Mouse (Mus musculus): ENCODE measurements at regions not wholly inside any gene's neighbourhood (a gene's known extent, or its start where the extent isn't known, plus 50 kb on each side); places are given as distances from the start of the nearest gene placed in this dataset.

GRCm38 (mm10) chr3:129386522-129386921 lies 54.0 kb upstream of the Enpep start:
- DNase-seq (ENCODE audit: low spot score in 2 of 2): no peak

GRCm38 (mm10) chr3:129390506-129390905 lies 58.0 kb upstream of the Enpep start:
- DNase-seq (ENCODE audit: low spot score in 2 of 2): no peak

GRCm38 (mm10) chr3:129391888-129392813 lies 59.6 kb upstream of the Enpep start:
- DNase-seq (ENCODE audit: low spot score in 2 of 2): no peak

- no peak for DNase-seq (ENCODE audit: low spot score in 2 of 2)
Measured at GRCm38 (mm10) chr3:129392814-129393804, 60.6 kb upstream of the Enpep start.

- no peak for DNase-seq (ENCODE audit: low spot score in 2 of 2)
Measured at GRCm38 (mm10) chr3:129397481-129397880, 65.0 kb upstream of the Enpep start.

DNA sequence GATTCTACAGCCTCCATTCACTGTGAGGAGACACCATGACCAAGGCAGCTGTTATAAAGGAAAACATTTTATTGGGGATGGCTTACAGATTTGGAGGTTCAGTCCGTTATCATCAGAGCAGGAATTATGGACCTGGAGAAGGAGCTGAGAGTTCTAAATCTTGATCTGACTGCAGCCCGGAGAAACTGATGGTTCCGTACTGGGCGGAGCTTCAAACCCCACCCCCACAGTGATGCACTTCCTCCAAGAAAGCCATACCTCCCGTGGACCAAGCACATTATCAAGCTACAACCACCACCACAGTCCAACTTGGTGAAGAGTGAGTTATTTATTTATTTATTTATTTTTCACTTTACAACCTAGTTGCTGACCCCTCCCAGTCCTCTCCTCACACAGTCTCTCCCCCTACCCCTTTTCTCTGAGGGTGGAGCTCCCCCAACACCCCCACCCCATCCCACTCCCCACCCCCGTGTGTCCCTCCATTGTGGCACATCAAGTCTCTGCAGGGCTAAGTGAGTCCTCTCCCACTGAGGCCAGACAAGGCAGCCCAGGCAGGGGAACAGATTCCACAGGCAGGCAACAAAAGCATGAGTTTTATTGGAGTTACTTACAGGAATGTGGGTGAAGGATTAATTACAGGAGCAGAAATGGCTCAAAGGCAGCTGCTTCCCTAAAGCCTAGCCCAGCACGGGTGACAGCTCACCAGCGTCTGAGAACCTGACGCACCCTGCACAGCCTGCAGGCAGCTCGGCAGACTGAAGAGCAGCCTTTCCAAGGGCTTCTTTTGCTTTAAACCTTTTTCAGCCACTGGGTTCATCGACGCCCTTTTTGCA lies 67.8 kb upstream of the Enpep start:
- no peak for DNase-seq (ENCODE audit: low spot score in 2 of 2)

GRCm38 (mm10) chr3:129411389-129412054 lies 79.0 kb upstream of the Enpep start:
- DNase-seq (ENCODE audit: low spot score in 2 of 2): no peak

DNA sequence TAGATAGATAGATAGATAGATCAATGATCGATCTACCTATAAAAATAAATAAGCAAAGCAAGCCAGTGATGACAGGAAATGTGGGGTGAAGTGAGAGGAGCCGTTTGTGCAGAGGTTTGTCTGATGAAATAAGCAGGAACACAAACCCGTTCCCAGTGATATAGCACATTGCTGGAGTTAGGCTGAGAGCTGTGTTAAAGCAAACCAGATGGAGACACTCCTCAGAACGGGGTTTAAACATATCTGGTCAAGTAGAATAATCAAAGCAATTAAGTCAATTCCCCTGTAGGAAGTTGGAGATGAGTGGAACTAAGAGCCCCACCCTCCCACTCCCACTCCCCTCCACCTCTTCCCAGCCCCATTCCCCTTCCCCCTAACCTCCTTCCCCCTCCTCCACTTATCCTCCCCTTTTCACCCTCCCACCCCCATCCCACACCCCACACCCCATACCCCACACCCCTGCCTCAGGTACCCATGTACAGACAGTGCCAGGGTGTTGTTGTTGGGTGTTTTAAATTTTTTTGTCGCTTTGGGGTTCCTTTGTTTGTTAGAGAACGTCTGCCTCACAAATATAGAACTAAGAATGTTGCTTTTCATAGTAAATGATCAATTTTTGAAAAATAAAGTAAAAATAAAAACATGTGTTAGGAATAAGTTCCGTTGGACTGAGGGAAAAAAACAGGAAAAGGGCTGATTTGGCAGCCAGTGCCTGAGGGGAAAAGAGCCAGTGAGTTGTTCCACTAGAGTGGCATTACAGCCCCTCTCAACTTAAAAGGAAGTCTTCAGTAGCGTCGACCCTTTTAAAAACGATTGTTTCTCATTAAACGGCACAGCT lies 79.8 kb upstream of the Enpep start:
- DNase-seq (ENCODE audit: low spot score in 2 of 2): no peak

GRCm38 (mm10) chr3:129412961-129413246 lies 80.4 kb upstream of the Enpep start:
- peak; percentile 31 to 57 for DNase-seq (ENCODE audit: low spot score in 2 of 2)

DNA sequence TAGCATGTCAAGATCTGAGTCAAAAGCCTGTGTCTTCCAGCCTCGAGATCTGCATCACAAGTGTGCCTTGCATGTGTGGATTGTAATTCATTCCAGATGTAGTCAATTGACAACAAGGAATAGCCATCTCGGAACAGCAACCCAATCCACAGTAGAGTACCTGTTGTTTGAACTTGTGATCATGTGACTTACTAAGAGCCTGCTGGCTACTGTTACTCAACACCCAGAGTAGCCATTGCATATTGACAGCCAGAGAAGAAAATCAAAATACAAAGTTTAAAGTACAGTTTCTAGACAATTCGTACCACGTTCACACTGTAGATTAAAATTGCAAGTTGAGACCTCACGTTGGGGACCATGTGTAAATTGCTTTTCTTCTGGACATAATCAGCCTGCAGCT lies 83.1 kb upstream of the Enpep start:
- DNase-seq (ENCODE audit: low spot score in 2 of 2): no peak

DNA sequence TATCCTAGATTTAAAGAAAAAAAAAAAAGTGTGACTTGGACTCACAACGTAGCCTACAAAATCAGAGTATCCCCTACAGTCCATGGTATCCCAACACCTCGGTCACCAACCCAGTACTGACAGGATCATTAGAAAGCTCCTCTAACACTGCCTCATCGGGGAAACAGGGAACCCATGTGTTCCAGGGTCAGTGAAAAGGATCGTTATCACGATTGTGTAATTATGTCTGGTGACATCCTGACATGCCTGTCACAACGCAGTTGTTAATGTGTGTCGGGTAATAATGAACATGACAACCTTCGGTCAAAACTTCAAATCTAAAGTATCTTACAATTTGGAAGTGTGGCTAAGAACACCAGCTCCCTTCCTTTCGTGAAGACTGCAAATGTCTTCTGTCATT lies 83.8 kb upstream of the Enpep start:
- no peak for DNase-seq (ENCODE audit: low spot score in 2 of 2)

GRCm38 (mm10) chr3:129421620-129422239 lies 89.2 kb upstream of the Enpep start:
- DNase-seq (ENCODE audit: low spot score in 2 of 2): peak in 1 of 2 experiments; percentile 8

DNA sequence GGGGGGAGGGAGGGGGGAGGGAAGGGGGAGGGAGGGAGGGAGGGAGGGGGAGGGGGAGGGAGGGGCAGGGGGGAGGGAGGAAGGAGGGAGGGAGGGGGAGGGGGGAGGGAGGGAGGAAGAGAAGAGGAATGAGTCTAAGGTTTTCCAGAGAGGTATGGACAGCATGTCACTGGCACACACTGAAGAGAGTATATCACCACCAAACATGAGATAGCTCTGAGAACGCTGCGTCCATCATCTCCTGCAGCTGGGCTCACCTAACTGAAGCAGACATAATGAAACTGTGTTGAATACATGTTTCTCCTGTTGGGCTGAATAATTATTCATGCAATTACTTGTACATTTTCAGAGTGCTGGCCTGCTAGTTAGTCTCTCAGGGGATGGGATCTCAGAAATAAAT lies 96.2 kb upstream of the Enpep start:
- DNase-seq (ENCODE audit: low spot score in 2 of 2): no peak

DNA sequence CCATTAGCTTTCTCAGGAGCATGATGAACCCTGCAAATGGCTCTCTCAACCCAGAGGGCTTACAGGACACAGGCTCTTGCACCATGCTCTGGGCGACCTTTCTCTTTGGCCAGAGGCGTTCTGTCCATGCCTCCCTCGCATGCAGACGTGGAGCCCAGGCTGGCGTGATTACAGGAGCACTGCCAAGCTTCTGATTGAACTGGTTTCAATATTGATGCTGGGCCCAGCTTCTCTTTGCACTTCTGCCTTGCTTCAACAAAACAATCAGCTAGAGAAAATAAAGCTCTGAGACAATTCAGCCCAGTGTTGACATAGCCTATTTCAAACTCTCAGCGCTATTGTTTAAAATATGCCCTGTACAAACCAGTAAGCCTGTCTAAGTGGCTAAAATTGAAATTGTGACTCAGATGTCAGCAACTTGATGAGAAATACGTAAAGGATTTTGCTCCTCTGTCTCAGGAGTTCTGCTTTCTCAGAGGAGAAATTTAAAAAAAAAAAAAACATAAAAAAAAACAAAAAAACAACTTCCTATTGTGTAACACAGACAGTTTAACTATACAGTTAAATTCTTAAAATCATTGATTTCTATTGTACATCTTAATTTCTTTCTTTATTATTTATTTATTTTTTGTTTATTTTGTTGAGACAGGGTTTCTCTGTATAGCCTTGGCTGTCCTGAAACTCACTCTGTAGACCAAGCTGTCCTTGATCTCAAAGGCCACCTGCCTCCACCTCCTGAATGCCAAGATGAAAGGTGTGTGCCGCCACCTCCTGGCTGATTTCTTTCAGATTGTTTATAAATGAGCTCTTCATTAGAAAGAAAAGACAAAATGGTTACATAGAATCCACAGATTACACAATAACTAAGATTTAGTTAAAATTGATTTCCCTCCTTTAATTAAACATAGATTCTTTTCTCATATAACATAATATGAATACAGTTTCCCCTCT lies 96.9 kb upstream of the Enpep start:
- DNase-seq (ENCODE audit: low spot score in 2 of 2): no peak

DNA sequence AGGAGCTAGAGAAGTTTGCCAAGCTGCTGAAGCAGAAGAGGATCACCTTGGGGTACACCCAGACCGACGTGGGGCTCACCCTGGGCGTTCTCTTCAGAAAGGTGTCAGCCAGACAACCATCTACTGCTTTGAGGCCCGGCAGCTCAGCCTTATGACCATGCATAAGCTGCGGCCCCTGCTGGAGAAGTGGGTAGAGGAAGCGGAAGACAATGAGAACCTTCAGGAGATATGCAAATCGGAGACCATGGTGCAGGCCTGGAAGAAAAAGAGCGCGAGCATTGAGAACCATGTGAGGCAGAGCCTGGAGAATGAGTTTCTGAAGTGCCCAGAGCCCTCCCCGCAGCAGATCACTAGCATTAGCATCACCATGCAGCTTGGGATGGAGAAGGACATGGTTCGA lies 98.1 kb upstream of the Elovl6 start:
- DNase-seq (ENCODE audit: low spot score in 2 of 2): no peak

- no peak for DNase-seq (ENCODE audit: low spot score in 2 of 2)
Measured at GRCm38 (mm10) chr3:129437687-129438086, 94.5 kb upstream of the Elovl6 start.

- DNase-seq (ENCODE audit: low spot score in 2 of 2): no peak
Measured at GRCm38 (mm10) chr3:129442756-129443155, 89.4 kb upstream of the Elovl6 start.

- DNase-seq (ENCODE audit: low spot score in 2 of 2): no peak
Measured at GRCm38 (mm10) chr3:129444221-129444620, 87.9 kb upstream of the Elovl6 start.

DNA sequence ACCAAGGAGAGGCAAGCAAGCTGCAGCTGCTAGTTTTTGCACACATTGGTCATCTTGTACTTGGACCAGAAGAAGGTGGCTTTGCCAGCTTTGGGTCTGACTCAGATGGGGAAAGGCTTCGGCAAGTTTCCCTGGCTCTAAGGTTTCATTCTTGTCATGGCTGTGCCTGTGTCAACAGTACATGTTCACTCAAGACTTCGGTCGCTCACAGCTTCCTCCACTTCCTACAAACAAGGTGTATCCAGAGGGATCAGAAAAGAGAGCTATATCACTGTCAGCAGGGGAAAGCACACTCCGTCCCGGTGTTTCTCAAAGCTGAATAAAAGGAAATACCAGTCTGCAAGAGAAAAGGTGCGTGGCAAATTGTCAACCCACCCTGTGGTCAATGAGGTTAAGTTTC lies 86.2 kb upstream of the Elovl6 start:
- DNase-seq (ENCODE audit: low spot score in 2 of 2): no peak
